ENCODE assay signal across 26 mouse cellular contexts in the genomic region with DNA sequence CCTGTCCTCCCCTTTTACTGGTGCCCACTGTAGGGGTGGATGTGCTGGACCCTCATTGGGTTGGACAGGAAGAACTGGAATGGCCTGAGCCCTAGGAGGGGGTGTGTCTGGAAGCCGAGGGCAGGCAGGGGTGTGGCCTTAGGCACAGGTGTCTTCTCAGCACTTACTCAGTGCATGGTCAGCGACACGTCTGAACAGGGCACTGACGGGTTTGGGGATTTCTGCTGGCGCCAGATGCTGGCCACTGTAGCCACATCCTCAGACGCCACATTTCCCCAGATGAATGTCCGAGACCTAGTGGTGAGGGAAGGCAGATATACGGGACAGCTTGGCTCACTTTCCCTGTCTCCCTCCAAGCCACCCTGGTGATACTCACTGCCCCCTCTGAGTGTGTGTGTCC. TPM values are rescaled to one million over a fixed set of nuclear protein-coding genes. Genes with fewer than 3 reads are reported as not detected.
DNase-seq lines count a peak whose midpoint lies in the region; ATAC-seq and TF ChIP-seq lines count a peak whose summit lies in the region.
"Had no signal": no experiment of that assay in that cellular context is flagged by ENCODE, and none has a peak within 500 bp of the region (broad histone marks: within the 10 kb centered on the region; RNA-seq: fewer than 3 reads in every experiment).

No protein-coding gene starts in this region.

- DNase-seq in hindbrain, embryonic 10.5 days (ENCODE audit: low spot score): no peak
- DNase-seq in 3T3-L1 (ENCODE audit: low read depth, low spot score): peak; percentile 67
- DNase-seq in layer of hippocampus, postnatal 25 days (ENCODE audit: extremely low spot score in 1 of 2, low spot score in 1 of 2): no peak
- no peak for DNase-seq in right cerebral cortex, postnatal 10 days (ENCODE audit: low spot score in 2 of 2)
- DNase-seq: cerebellum, adult 2 months; cerebellum, postnatal 25 days; gastrocnemius, postnatal 25 days; kidney, adult 8-10 months; thymus, adult 18-20 months; thymus, postnatal 4 days had no signal

- H3K36me3 ChIP-seq in hindbrain, embryonic 10.5 days: no peaks in the 10 kb centered on the region
- H3K36me3 ChIP-seq in hindbrain, embryonic 13.5 days: no peaks in the 10 kb centered on the region
- H3K36me3 ChIP-seq in myocyte (ENCODE audit: control insufficient read depth, insufficient read depth): no peaks in the 10 kb centered on the region
- H3K36me3 ChIP-seq: midbrain, embryonic 15.5 days had no signal

- H3K4me1 ChIP-seq in hindbrain, embryonic 10.5 days (replicated peaks): peaks cover 31% of the 10 kb centered on the region
- H3K4me1 ChIP-seq in hindbrain, embryonic 13.5 days (replicated peaks): peaks cover 13% of the 10 kb centered on the region; the same call in 1 of the 2 replicates
- H3K4me1 ChIP-seq in bone marrow macrophage, adult 2 months (ENCODE audit: control insufficient read depth, insufficient read depth, low read length): peaks cover 54% of the 10 kb centered on the region
- H3K4me1 ChIP-seq: midbrain, embryonic 15.5 days had no signal

- no peak for ATAC-seq in hindbrain, embryonic 13.5 days (ENCODE audit: low FRiP score)
- ATAC-seq: inflammation-experienced regulatory T-cells, adult 6 months; midbrain, embryonic 15.5 days had no signal

- H3K79me2 ChIP-seq in myocyte (ENCODE audit: control insufficient read depth, insufficient read depth): no peaks in the 10 kb centered on the region

- no peak for TF ChIP-seq POLR2A in bone marrow macrophage, adult 2 months (IDR thresholded peaks at IDR 0.05; ENCODE audit: borderline replicate concordance, low read depth, low read length)
- no peak for TF ChIP-seq POLR2A in myocyte (IDR thresholded peaks at IDR 0.05; ENCODE audit: insufficient read length, low read depth)

- H3K4me3 ChIP-seq in hindbrain, embryonic 10.5 days: no peak overlapping the region
- no peak overlapping the region for H3K4me3 ChIP-seq in hindbrain, embryonic 13.5 days
- no peak overlapping the region for H3K4me3 ChIP-seq in bone marrow macrophage, adult 2 months (ENCODE audit: insufficient read depth, low read length)
- no peak overlapping the region for H3K4me3 ChIP-seq in myocyte
- H3K4me3 ChIP-seq: midbrain, embryonic 15.5 days had no signal

- no peak overlapping the region for H3K9ac ChIP-seq in hindbrain, embryonic 13.5 days
- H3K9ac ChIP-seq: hindbrain, embryonic 14.5 days; midbrain, embryonic 15.5 days had no signal

- 79% methylated on average over 8 of the region's 8 CpGs for WGBS in hindbrain, embryonic 10.5 days
- 84% methylated on average over 8 of the region's 8 CpGs for WGBS in hindbrain, embryonic 13.5 days

- 0 out of 2 replicates have a peak, but pooled peaks cover 2% of the 10 kb centered on the region for H3K9me3 ChIP-seq in hindbrain, embryonic 10.5 days
- no peaks in the 10 kb centered on the region for H3K9me3 ChIP-seq in hindbrain, embryonic 13.5 days
- H3K9me3 ChIP-seq: midbrain, embryonic 15.5 days had no signal

- 0 out of 2 replicates have a peak, but pooled peaks cover 4% of the 10 kb centered on the region for H3K27me3 ChIP-seq in hindbrain, embryonic 10.5 days (ENCODE audit: insufficient read depth, poor library complexity, severe bottlenecking)
- H3K27me3 ChIP-seq in hindbrain, embryonic 13.5 days: no peaks in the 10 kb centered on the region
- no peaks in the 10 kb centered on the region for H3K27me3 ChIP-seq in myocyte (ENCODE audit: control insufficient read depth, insufficient read depth, insufficient read length)
- H3K27me3 ChIP-seq: midbrain, embryonic 15.5 days had no signal

- TF ChIP-seq CTCF in bone marrow macrophage, adult 2 months (IDR thresholded peaks at IDR 0.05; ENCODE audit: low read depth, low read length): no peak

- H3K27ac ChIP-seq in hindbrain, embryonic 10.5 days: peak overlapping the region; percentile 77; the same call in 1 of the 2 replicates
- H3K27ac ChIP-seq in hindbrain, embryonic 13.5 days: no peak overlapping the region
- H3K27ac ChIP-seq in bone marrow macrophage, adult 2 months (ENCODE audit: insufficient read depth, low read depth, low read length): peak overlapping the region; percentile 67
- H3K27ac ChIP-seq: hindbrain, embryonic 14.5 days; midbrain, embryonic 15.5 days had no signal

- no peak overlapping the region for H3K4me2 ChIP-seq in hindbrain, embryonic 13.5 days
- peak overlapping the region; percentile 63 for H3K4me2 ChIP-seq in myocyte (ENCODE audit: low read depth)
- H3K4me2 ChIP-seq: hindbrain, embryonic 14.5 days; midbrain, embryonic 15.5 days had no signal

- H3ac ChIP-seq in myocyte (ENCODE audit: control insufficient read depth, insufficient read length): no peak overlapping the region

TF ChIP-seq in myocyte, 11 proteins besides CTCF, POLR2A, EP300 and RAD21:
- no peak for TF ChIP-seq MAX (IDR thresholded peaks at IDR 0.05; ENCODE audit: low read depth)
- TF ChIP-seq MYOD1 (IDR thresholded peaks at IDR 0.05; ENCODE audit: control insufficient read depth in 1 of 3, insufficient read length in 2 of 3, low read depth in 2 of 3): peak in 1 of 3 experiments; percentile 68
- TF ChIP-seq TCF12 (IDR thresholded peaks at IDR 0.05; ENCODE audit: insufficient read depth, poor library complexity, severe bottlenecking): no peak
TF ChIP-seq in myocyte: peak in this region for 1.

RNA-seq across cellular contexts. Expression of a gene that starts 18.4 kb away (rescaled TPM):
- 0.58 and 0.67 TPM in 2 replicates for polyA plus RNA-seq in hindbrain, embryonic 10.5 days (2016; fragmentation: Nextera tagmentation; extraction: Ambion mirVana)
- polyA plus RNA-seq in hindbrain, embryonic 13.5 days (2015; fragmentation: Nextera tagmentation; extraction: Ambion mirVana): not detected in 2 replicates
- not detected in 2 replicates for polyA plus RNA-seq in bone marrow macrophage, adult 2 months (2012; ENCODE audit: insufficient read depth, insufficient read length, missing spikeins)
- polyA plus RNA-seq in myocyte (2012; fragmentation: generic; extraction: Trizol): 0.17 TPM
- total RNA-seq in layer of hippocampus, postnatal 25 days (2021): under 1 TPM in 1 of 2 experiments, not detected in 1; 0.59 TPM
- total RNA-seq: adrenal gland, postnatal 4 days; gastrocnemius, postnatal 25 days; layer of hippocampus, postnatal 10 days; liver, adult 2 months; megakaryocyte progenitor cell, adult 5-6 weeks; neutrophil, adult 5-6 weeks had no signal
- polyA plus RNA-seq: hindbrain, embryonic 14.5 days; inflammation-experienced regulatory T-cells, adult 6 months; limb, embryonic 11.5 days; liver, adult 2 months; liver, embryonic 16.5 days; lung, postnatal 0 days; small intestine, adult 2 months; stomach, embryonic 16.5 days had no signal
